Mouse (Mus musculus): ENCODE measurements at regions not wholly inside any gene's neighbourhood (a gene's known extent, or its start where the extent isn't known, plus 50 kb on each side); places are given as distances from the start of the nearest gene placed in this dataset.

DNA sequence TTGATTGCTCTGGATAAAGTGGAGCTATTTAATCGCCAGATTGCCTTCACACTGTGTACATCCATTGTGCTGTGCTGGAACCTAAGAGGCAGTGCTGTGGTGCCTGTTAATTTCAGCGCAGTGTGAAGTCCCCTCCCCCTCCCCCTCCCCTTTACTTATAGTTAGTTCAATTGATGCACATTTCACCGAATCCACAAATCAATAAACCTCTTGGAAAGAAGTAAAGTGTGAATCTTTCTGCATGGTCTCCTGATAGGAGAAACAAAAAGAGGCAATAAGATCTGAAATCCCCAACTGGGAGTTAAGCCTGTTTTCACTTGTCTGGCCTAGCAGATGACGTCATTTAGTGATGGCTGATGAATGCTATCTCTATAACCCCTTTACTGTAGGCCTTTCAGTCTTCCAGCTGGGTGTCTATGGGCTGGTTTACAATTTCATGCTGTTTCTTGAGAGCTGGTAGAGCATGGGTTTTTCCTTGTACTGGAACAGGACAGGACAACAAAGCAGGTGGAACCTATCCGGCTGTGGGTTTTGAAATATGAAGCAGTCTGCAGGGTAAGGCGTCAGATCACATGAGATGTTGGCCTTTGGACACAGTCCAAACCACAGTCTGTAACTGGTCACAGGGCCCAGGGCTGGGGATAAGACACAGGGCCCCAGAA lies 398.0 kb upstream of the Sel1l start:
- TF ChIP-seq CTCF (IDR thresholded peaks at IDR 0.05; ENCODE audit: extremely low read depth, insufficient read depth, insufficient read length, insufficient replicate concordance), result no peak
- no peak for TF ChIP-seq POLR2A (IDR thresholded peaks at IDR 0.05; ENCODE audit: low read depth, low read length)
